Mouse (Mus musculus): Measurements from ENCODE around the gene Atg2b.

Gene Atg2b

DNA sequence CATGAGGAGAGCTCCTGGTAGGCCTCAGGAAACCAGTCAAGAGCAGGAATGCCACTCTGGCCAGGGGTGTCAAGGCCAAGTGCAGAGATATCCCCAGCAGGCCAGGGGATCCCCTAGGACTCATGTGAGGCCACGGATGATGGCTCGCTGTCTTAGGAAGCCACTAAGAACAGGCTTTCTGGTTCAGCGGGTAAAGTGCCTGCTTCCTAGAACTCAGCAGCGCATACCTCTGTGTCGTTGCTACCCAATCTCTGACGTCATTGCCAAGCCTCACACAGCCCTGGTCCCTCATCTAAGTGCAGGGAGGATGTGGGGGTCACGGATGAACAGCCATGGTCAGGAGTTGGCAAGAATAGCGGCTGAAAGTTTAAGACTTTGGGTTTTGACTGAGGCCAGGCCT is 87.9 kb downstream of the Atg2b start:
- DNase-seq (ENCODE audit: low spot score): no peak

- DNase-seq (ENCODE audit: low spot score): no peak
Observed at GRCm38 (mm10) chr12:105593471-105593870, 91.5 kb downstream of the Atg2b start.

GRCm38 (mm10) chr12:105592361-105592761 is 92.7 kb downstream of the Atg2b start:
- DNase-seq (ENCODE audit: low spot score): no peak

- no peak for DNase-seq (ENCODE audit: low spot score)
Observed at GRCm38 (mm10) chr12:105590786-105591185, 94.2 kb downstream of the Atg2b start.

DNA sequence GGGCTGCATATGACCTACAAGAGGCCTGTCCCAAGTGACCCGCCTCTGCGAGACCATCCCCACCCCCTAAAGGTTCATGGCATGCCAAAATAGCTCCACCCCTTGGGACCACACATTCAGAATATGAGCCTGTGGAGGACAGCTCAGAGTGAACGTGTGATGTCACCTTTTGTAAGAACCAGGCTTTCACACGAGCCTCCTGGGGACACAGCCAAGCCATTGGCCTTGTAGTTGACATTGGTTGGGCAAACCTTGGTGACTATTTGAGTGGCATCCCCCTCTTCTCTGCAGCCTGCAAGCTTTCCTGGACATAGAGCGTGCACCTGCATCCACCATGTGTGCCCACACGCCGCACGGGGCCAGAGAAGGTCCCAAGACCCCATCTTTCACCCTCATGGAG is 97.5 kb downstream of the Atg2b start:
- DNase-seq (ENCODE audit: low spot score): no peak

DNA sequence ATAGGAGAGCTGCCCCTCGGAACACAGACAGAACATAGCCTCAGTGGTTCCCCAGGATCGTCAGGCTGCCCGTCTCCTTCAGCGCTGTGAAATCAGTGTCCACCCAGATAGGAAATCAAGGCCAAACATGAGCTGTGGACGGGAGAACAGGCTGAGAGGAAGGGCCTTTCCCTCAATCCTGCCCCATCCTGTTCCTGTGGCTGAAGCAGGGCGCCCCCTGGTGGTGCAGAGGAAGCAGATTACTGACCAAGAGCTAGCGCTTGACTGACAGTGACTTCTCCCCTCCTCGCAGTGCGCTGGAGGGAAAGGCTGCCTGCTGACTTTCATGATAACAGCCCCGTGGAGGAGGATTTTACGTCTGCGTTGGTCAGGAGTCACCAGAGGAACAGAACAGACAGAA is 100.2 kb downstream of the Atg2b start:
- DNase-seq (ENCODE audit: low spot score): no peak

DNA sequence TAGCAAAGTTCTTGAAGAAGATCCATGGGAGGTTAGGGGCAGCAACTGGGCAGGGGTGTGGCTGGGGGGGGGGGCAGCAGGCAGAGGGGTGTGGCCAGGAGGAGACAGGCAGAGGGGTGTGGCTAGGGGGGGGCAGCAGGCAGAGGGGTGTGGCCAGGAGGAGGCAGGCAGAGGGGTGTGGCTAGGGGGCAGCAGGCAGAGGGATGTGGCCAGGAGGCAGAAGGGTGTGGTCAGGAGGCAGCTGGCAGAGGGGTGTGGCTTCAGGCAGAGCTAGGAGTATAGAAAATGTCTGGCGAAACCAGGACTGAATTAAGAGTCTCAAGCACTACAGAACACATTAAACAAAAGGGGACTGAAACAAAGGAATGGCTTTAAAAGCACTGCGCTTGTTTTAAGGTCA is 101.5 kb downstream of the Atg2b start:
- DNase-seq (ENCODE audit: low spot score): no peak

GRCm38 (mm10) chr12:105582486-105582885 is 102.5 kb downstream of the Atg2b start:
- DNase-seq (ENCODE audit: low spot score): no peak

GRCm38 (mm10) chr12:105580490-105580889 is 104.5 kb downstream of the Atg2b start:
- no peak for DNase-seq (ENCODE audit: low spot score)

- DNase-seq (ENCODE audit: low spot score): no peak
Observed at GRCm38 (mm10) chr12:105574356-105574755, 110.7 kb downstream of the Atg2b start.

- no peak for DNase-seq (ENCODE audit: low spot score)
Observed at GRCm38 (mm10) chr12:105572622-105573021, 112.4 kb downstream of the Atg2b start.

- DNase-seq (ENCODE audit: low spot score): no peak
Observed at GRCm38 (mm10) chr12:105571867-105572266, 113.1 kb downstream of the Atg2b start.
